Mouse (Mus musculus): ENCODE measurements at regions not wholly inside any gene's neighbourhood (a gene's known extent, or its start where the extent isn't known, plus 50 kb on each side); places are given as distances from the start of the nearest gene placed in this dataset.
"Not testable (repeated sequence)": the region's sequence is repeated elsewhere in the genome, so short reads cannot be mapped to it uniquely, and the experiment has no call there.

- DNase-seq, result no peak
Measured at GRCm38 (mm10) chr10:15321480-15321879, 603.5 kb upstream of the Gje1 start.

- no peak for DNase-seq
Measured at GRCm38 (mm10) chr10:15317017-15317607, 599.1 kb upstream of the Gje1 start.

GRCm38 (mm10) chr10:15310650-15311049 is 592.6 kb upstream of the Gje1 start:
- no peak for DNase-seq

- no peak for DNase-seq
Measured at GRCm38 (mm10) chr10:15305811-15306473, 587.9 kb upstream of the Gje1 start.

GRCm38 (mm10) chr10:15300199-15301085 is 582.4 kb upstream of the Gje1 start:
- peak; percentile 80 for DNase-seq

GRCm38 (mm10) chr10:15299331-15300198 is 581.6 kb upstream of the Gje1 start:
- no peak for DNase-seq

GRCm38 (mm10) chr10:15297257-15297656 is 579.2 kb upstream of the Gje1 start:
- DNase-seq, result no peak

- no peak for DNase-seq
Measured at GRCm38 (mm10) chr10:15294125-15294524, 576.1 kb upstream of the Gje1 start.

GRCm38 (mm10) chr10:15263337-15263736 is 545.3 kb upstream of the Gje1 start:
- not testable (repeated sequence) for DNase-seq

- not testable (repeated sequence) for DNase-seq
Measured at GRCm38 (mm10) chr10:15262282-15262681, 544.3 kb upstream of the Gje1 start.

- no peak for DNase-seq
Measured at GRCm38 (mm10) chr10:15249402-15250086, 531.5 kb upstream of the Gje1 start.

GRCm38 (mm10) chr10:15248899-15249298 is 530.9 kb upstream of the Gje1 start:
- no peak for DNase-seq

GRCm38 (mm10) chr10:15244376-15245262 is 526.6 kb upstream of the Gje1 start:
- DNase-seq, result no peak

- DNase-seq, result no peak
Measured at GRCm38 (mm10) chr10:15243460-15243859, 525.4 kb upstream of the Gje1 start.

GRCm38 (mm10) chr10:15218883-15219282 is 500.9 kb upstream of the Gje1 start:
- no peak for DNase-seq

- no peak for DNase-seq
Measured at GRCm38 (mm10) chr10:15179585-15179984, 461.6 kb upstream of the Gje1 start.

GRCm38 (mm10) chr10:15174421-15174820 is 456.4 kb upstream of the Gje1 start:
- no peak for DNase-seq

- no peak for DNase-seq
Measured at GRCm38 (mm10) chr10:15172558-15172957, 454.5 kb upstream of the Gje1 start.

- DNase-seq, result no peak
Measured at GRCm38 (mm10) chr10:15140703-15141102, 422.7 kb upstream of the Gje1 start.
